15 mouse cellular contexts compared by ENCODE assay signal in genomic region chr14:38340967-38341366, GRCm38 (mm10).
"Had no signal": no experiment of that assay in that cellular context is flagged by ENCODE, and none has a peak within 500 bp of the region (broad histone marks: within the 10 kb centered on the region; RNA-seq: fewer than 3 reads in every experiment).

No protein-coding gene starts in this region.

- H3K27me3 ChIP-seq: limb, embryonic 15.5 days; liver, embryonic 12.5 days; megakaryocyte, embryonic 14.5 days; midbrain, embryonic 12.5 days; neural tube, embryonic 12.5 days had no signal

- H3K36me3 ChIP-seq: limb, embryonic 15.5 days; liver, embryonic 12.5 days; midbrain, embryonic 12.5 days; neural tube, embryonic 12.5 days had no signal

- DNase-seq: kidney, adult 11 months; kidney, postnatal 14 days; left cerebral cortex, postnatal 4 days; lung, embryonic 14.5 days; lung, postnatal 10 days; right cerebral cortex, postnatal 4 days; spleen, adult 18-20 months; thymus, adult 18-20 months; thymus, postnatal 14 days had no signal

- H3K9ac ChIP-seq: limb, embryonic 15.5 days; liver, embryonic 12.5 days; lung, embryonic 14.5 days; midbrain, embryonic 12.5 days; neural tube, embryonic 12.5 days had no signal

- ATAC-seq: liver, embryonic 12.5 days had no signal

- H3K9me3 ChIP-seq: limb, embryonic 15.5 days; liver, embryonic 12.5 days; megakaryocyte, embryonic 14.5 days; midbrain, embryonic 12.5 days; neural tube, embryonic 12.5 days had no signal

- H3K27ac ChIP-seq: limb, embryonic 15.5 days; liver, embryonic 12.5 days; macrophage; midbrain, embryonic 12.5 days; neural tube, embryonic 12.5 days had no signal

- H3K4me2 ChIP-seq: limb, embryonic 15.5 days; liver, embryonic 12.5 days; lung, embryonic 14.5 days; midbrain, embryonic 12.5 days; neural tube, embryonic 12.5 days had no signal

- H3K4me1 ChIP-seq: limb, embryonic 15.5 days; liver, embryonic 12.5 days; megakaryocyte, embryonic 14.5 days; midbrain, embryonic 12.5 days; neural tube, embryonic 12.5 days had no signal

- H3K4me3 ChIP-seq: limb, embryonic 15.5 days; liver, embryonic 12.5 days; megakaryocyte, embryonic 14.5 days; midbrain, embryonic 12.5 days; neural tube, embryonic 12.5 days had no signal
